Mouse (Mus musculus) myocyte (in vitro differentiated cells): ENCODE data around the gene Pgf.

Experiments
- E2F4 ChIP-seq: IDR thresholded peaks from one replicate; pipeline ENCODE4 v1.6.1; 2011; ENCODE audit warnings: mild to moderate bottlenecking, control low read depth, moderate library complexity; ENCODE audit not compliant: insufficient read depth
- MAX ChIP-seq: IDR thresholded peaks from one replicate; pipeline ENCODE4 v1.6.1; 2011; ENCODE audit warnings: low read depth, mild to moderate bottlenecking, control low read depth
- POLR2A ChIP-seq: IDR thresholded peaks from one replicate; pipeline ENCODE4 v1.6.1; 2011; ENCODE audit warnings: low read depth, mild to moderate bottlenecking, control low read depth, moderate library complexity; ENCODE audit not compliant: insufficient read length
- TCF12 ChIP-seq: IDR thresholded peaks from one replicate; pipeline ENCODE4 v1.6.1; 2011; ENCODE audit warnings: mild to moderate bottlenecking, control low read depth; ENCODE audit not compliant: poor library complexity, insufficient read depth, severe bottlenecking

DNA sequence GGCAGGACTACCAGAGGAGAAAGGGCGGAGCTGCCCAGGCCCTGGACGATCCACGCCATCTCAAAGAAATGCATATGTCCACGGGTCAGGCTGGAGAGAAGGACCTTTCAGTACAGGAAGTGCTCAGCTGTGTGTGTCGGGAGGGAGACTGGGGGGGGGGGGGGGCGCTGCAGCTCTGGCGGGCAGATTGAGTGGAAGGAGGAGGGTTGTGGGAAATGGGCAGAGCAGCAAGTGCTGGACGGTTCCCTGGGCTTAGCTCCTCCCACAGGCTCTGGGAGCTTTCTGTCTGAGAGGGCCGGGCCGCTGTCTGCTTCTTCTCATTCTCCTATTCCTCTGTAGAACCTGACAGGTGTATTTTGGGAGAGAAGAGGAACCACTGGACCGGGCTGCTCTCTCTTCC lies 31.2 kb downstream of the Pgf start:
- no peak for TF ChIP-seq POLR2A
- no peak for TF ChIP-seq MAX
- TF ChIP-seq E2F4, result no peak
- no peak for TF ChIP-seq TCF12
